Mouse (Mus musculus) spleen, adult 2 months (tissue): Measurements from ENCODE around the gene Tgoln1.

Experiments used
- CTCF ChIP-seq: fragments of 200-500 bp; IDR thresholded peaks from 2 replicates; pipeline ENCODE4 v1.5.1; 2011; ENCODE audit warnings: mild to moderate bottlenecking, inconsistent platforms; ENCODE audit not compliant: insufficient read depth, insufficient read length, insufficient replicate concordance; ENCODE audit errors: extremely low read depth
- POLR2A ChIP-seq: fragments of 200-500 bp; IDR thresholded peaks from 2 replicates; pipeline ENCODE4 v1.6.1; 2011; ENCODE audit warnings: low read depth, low read length, inconsistent platforms

- no peak for TF ChIP-seq CTCF
- TF ChIP-seq POLR2A = no peak
These were observed 47.5 kb upstream of the Tgoln1 start for GRCm38 (mm10) chr6:72664290-72664689.
